Mouse (Mus musculus): ENCODE data around the gene Wiz. TPM values are rescaled to one million over a fixed set of nuclear protein-coding genes. Genes with fewer than 3 reads are reported as not detected.

Wiz gene
- polyA plus RNA-seq, 1 experiment, result 102 TPM

GRCm38 (mm10) chr17:32341102-32341501 lies 48.1 kb downstream of the Wiz start:
- DNase-seq (ENCODE audit: low read depth), result no peak
- no peak for TF ChIP-seq CTCF (IDR thresholded peaks at IDR 0.05; ENCODE audit: borderline replicate concordance, extremely low read depth, insufficient read depth, insufficient read length)
- no peak for TF ChIP-seq POLR2A (IDR thresholded peaks at IDR 0.05; ENCODE audit: borderline replicate concordance, extremely low read depth, insufficient read depth, insufficient read length, poor library complexity, severe bottlenecking)

DNA sequence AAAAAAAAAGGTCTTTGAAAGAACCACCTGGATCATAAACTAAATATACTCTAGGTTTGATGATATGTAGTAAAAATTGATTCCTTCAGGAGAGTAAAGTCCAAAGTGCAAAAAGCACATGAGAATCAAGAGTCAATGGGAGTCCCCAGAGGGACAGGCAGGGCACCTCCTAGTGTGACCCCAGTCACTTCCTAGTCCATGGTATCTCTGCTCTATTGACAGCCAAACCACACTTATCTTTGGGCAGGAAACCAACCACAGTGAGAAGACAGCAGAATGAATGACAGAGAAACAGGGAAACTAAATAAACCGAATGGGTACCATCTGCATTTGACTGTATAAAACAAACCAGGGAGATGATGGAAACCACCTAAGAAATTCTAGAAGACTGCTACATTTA lies 49.1 kb downstream of the Wiz start:
- TF ChIP-seq POLR2A (IDR thresholded peaks at IDR 0.05; ENCODE audit: borderline replicate concordance, extremely low read depth, insufficient read depth, insufficient read length, poor library complexity, severe bottlenecking) (no peak), CTCF (IDR thresholded peaks at IDR 0.05; ENCODE audit: borderline replicate concordance, extremely low read depth, insufficient read depth, insufficient read length) (no peak)

GRCm38 (mm10) chr17:32335869-32336268 lies 53.4 kb downstream of the Wiz start:
- no peak for DNase-seq (ENCODE audit: low read depth)
- TF ChIP-seq POLR2A (IDR thresholded peaks at IDR 0.05; ENCODE audit: borderline replicate concordance, extremely low read depth, insufficient read depth, insufficient read length, poor library complexity, severe bottlenecking) (no peak), CTCF (IDR thresholded peaks at IDR 0.05; ENCODE audit: borderline replicate concordance, extremely low read depth, insufficient read depth, insufficient read length) (no peak)

More for the DNA sequence above, 49.1 kb downstream of the Wiz start:
- no peak for DNase-seq (ENCODE audit: low read depth)

GRCm38 (mm10) chr17:32334921-32335320 lies 54.3 kb downstream of the Wiz start:
- DNase-seq (ENCODE audit: low read depth), result no peak
- no peak for TF ChIP-seq POLR2A (IDR thresholded peaks at IDR 0.05; ENCODE audit: borderline replicate concordance, extremely low read depth, insufficient read depth, insufficient read length, poor library complexity, severe bottlenecking)
- no peak for TF ChIP-seq CTCF (IDR thresholded peaks at IDR 0.05; ENCODE audit: borderline replicate concordance, extremely low read depth, insufficient read depth, insufficient read length)

GRCm38 (mm10) chr17:32333675-32334303 lies 55.5 kb downstream of the Wiz start:
- no peak for TF ChIP-seq POLR2A (IDR thresholded peaks at IDR 0.05; ENCODE audit: borderline replicate concordance, extremely low read depth, insufficient read depth, insufficient read length, poor library complexity, severe bottlenecking)
- no peak for TF ChIP-seq CTCF (IDR thresholded peaks at IDR 0.05; ENCODE audit: borderline replicate concordance, extremely low read depth, insufficient read depth, insufficient read length)

GRCm38 (mm10) chr17:32327501-32327900 lies 61.7 kb downstream of the Wiz start:
- TF ChIP-seq POLR2A (IDR thresholded peaks at IDR 0.05; ENCODE audit: borderline replicate concordance, extremely low read depth, insufficient read depth, insufficient read length, poor library complexity, severe bottlenecking) (no peak), CTCF (IDR thresholded peaks at IDR 0.05; ENCODE audit: borderline replicate concordance, extremely low read depth, insufficient read depth, insufficient read length) (no peak)
- no peak for DNase-seq (ENCODE audit: low read depth)

More at GRCm38 (mm10) chr17:32333675-32334303, 55.5 kb downstream of the Wiz start:
- DNase-seq (ENCODE audit: low read depth), result no peak

GRCm38 (mm10) chr17:32322809-32323208 lies 66.4 kb downstream of the Wiz start:
- TF ChIP-seq CTCF (IDR thresholded peaks at IDR 0.05; ENCODE audit: borderline replicate concordance, extremely low read depth, insufficient read depth, insufficient read length) (no peak), POLR2A (IDR thresholded peaks at IDR 0.05; ENCODE audit: borderline replicate concordance, extremely low read depth, insufficient read depth, insufficient read length, poor library complexity, severe bottlenecking) (no peak)
- no peak for DNase-seq (ENCODE audit: low read depth)

GRCm38 (mm10) chr17:32321836-32322235 lies 67.4 kb downstream of the Wiz start:
- peak; percentile 29 for DNase-seq (ENCODE audit: low read depth)
- TF ChIP-seq POLR2A (IDR thresholded peaks at IDR 0.05; ENCODE audit: borderline replicate concordance, extremely low read depth, insufficient read depth, insufficient read length, poor library complexity, severe bottlenecking) (no peak), CTCF (IDR thresholded peaks at IDR 0.05; ENCODE audit: borderline replicate concordance, extremely low read depth, insufficient read depth, insufficient read length) (no peak)

GRCm38 (mm10) chr17:32321390-32321734 lies 67.9 kb downstream of the Wiz start:
- 0 out of 2 replicates have a peak, but pooled peaks have one; percentile 6 for TF ChIP-seq CTCF (IDR thresholded peaks at IDR 0.05; ENCODE audit: borderline replicate concordance, extremely low read depth, insufficient read depth, insufficient read length)
- peak; percentile 75; the same call in 1 of the 2 replicates for TF ChIP-seq POLR2A (IDR thresholded peaks at IDR 0.05; ENCODE audit: borderline replicate concordance, extremely low read depth, insufficient read depth, insufficient read length, poor library complexity, severe bottlenecking)
- DNase-seq (ENCODE audit: low read depth), result no peak

GRCm38 (mm10) chr17:32320597-32321389 lies 68.4 kb downstream of the Wiz start, which contains the start of gene Akap8:
TSS of gene Akap8 (minus strand) at chr17:32321238.
- peak; percentile 100 for DNase-seq (ENCODE audit: low read depth)
- TF ChIP-seq CTCF (IDR thresholded peaks at IDR 0.05; ENCODE audit: borderline replicate concordance, extremely low read depth, insufficient read depth, insufficient read length) (peak; percentile 2; the same call in 1 of the 2 replicates), POLR2A (IDR thresholded peaks at IDR 0.05; ENCODE audit: borderline replicate concordance, extremely low read depth, insufficient read depth, insufficient read length, poor library complexity, severe bottlenecking) (peak; percentile 58; the same call in 1 of the 2 replicates)

DNA sequence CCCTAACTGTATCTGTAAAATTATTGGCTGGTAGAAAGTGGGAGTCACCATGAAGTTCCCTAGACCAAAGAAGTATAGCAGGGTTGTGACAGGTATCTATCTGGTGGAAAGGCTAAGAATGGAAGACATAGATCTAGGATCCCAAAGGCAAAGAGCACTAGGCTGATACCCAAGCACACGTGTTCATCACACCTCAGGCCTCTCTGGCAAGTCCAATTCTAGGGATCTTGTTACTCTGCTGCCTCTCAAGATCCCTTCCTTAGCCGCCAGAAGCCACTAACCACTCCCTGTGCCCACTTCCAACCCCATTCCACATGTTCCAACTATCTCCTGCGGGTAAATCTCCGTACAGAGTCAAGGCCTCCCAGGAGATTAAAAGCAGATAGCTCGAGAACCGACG lies 69.3 kb downstream of the Wiz start:
- no peak for DNase-seq (ENCODE audit: low read depth)
- no peak for TF ChIP-seq CTCF (IDR thresholded peaks at IDR 0.05; ENCODE audit: borderline replicate concordance, extremely low read depth, insufficient read depth, insufficient read length)
- no peak for TF ChIP-seq POLR2A (IDR thresholded peaks at IDR 0.05; ENCODE audit: borderline replicate concordance, extremely low read depth, insufficient read depth, insufficient read length, poor library complexity, severe bottlenecking)
